Comparison of ENCODE assay signal across 17 mouse cellular contexts in the genomic region with DNA sequence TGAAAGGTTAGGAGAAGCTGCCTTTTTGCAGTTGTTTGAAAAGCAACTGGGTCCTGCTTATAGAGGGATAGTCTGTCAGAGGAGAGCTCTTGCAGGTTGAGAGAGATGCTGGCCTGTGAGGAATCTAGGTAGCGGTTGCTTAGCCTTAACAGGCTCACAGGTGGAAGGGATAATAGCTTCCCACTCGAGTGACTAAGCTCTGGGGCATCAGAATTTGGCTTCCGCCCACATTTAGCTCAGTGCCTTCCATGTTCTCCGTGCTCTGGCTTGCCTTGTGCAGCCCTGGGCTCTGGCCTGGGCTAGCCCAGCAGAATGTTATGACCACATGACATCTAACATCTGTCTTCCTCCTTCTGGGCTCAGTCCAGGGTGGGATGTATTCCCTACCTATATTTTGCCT.
DNase-seq lines count a peak whose midpoint lies in the region; ATAC-seq and TF ChIP-seq lines count a peak whose summit lies in the region.
"Had no signal": no experiment of that assay in that cellular context is flagged by ENCODE, and none has a peak within 500 bp of the region (broad histone marks: within the 10 kb centered on the region; RNA-seq: fewer than 3 reads in every experiment).

No protein-coding gene starts in this region.

- H3K27me3 ChIP-seq in midbrain, postnatal 0 days (ENCODE audit: insufficient read depth, low read length) = no peaks in the 10 kb centered on the region
- H3K27me3 ChIP-seq in midbrain, embryonic 13.5 days = no peaks in the 10 kb centered on the region
- H3K27me3 ChIP-seq: hindbrain, embryonic 13.5 days; intestine, embryonic 15.5 days; neural tube, embryonic 12.5 days had no signal

- no peaks in the 10 kb centered on the region for H3K9me3 ChIP-seq in midbrain, postnatal 0 days (ENCODE audit: low read length)
- no peaks in the 10 kb centered on the region for H3K9me3 ChIP-seq in midbrain, embryonic 13.5 days
- H3K9me3 ChIP-seq: hindbrain, embryonic 13.5 days; intestine, embryonic 15.5 days; midbrain, embryonic 10.5 days; neural tube, embryonic 12.5 days had no signal

- no peak for DNase-seq in frontal cortex, postnatal 10 days (ENCODE audit: low spot score in 2 of 2)
- DNase-seq in midbrain, postnatal 0 days (ENCODE audit: low spot score) = no peak
- DNase-seq in brain, adult 2 months (ENCODE audit: low read depth, low spot score) = peak; percentile 67
- DNase-seq in telencephalon, adult 2 months (ENCODE audit: low read depth, low spot score) = peak; percentile 12
- DNase-seq in layer of hippocampus, adult 2 months (ENCODE audit: low spot score in 2 of 2) = no peak
- DNase-seq: adrenal gland, postnatal 10 days; gastrocnemius, postnatal 25 days; thymus, postnatal 4 days had no signal

- TF ChIP-seq CTCF in midbrain, postnatal 0 days (IDR thresholded peaks at IDR 0.05) = no peak
- no peak for TF ChIP-seq CTCF in layer of hippocampus, adult 2 months (conservative IDR thresholded peaks at IDR 0.05)

- H3K4me1 ChIP-seq in midbrain, postnatal 0 days (ENCODE audit: insufficient read depth, low read length) = no peaks in the 10 kb centered on the region
- peaks cover 7% of the 10 kb centered on the region; the same call in 1 of the 2 replicates for H3K4me1 ChIP-seq in midbrain, embryonic 13.5 days (replicated peaks)
- H3K4me1 ChIP-seq: intestine, embryonic 15.5 days had no signal

- ATAC-seq in frontal cortex, adult (ENCODE audit: low TSS enrichment) = peak; percentile 57
- 0 out of 2 replicates have a peak, but pooled peaks have one; percentile 31 for ATAC-seq in midbrain, postnatal 0 days (ENCODE audit: low FRiP score)
- no peak for ATAC-seq in midbrain, embryonic 13.5 days
- ATAC-seq: activated CD4-positive, CD25-positive, alpha-beta regulatory T cell, adult 4 months; intestine, embryonic 15.5 days had no signal

- H3K27ac ChIP-seq in midbrain, postnatal 0 days (ENCODE audit: low read depth, low read length) = no peak overlapping the region
- H3K27ac ChIP-seq in midbrain, embryonic 13.5 days = no peak overlapping the region
- no peak overlapping the region for H3K27ac ChIP-seq in layer of hippocampus, adult 2 months
- H3K27ac ChIP-seq: intestine, embryonic 15.5 days; liver, embryonic 14.5 days; macrophage; neural tube, embryonic 12.5 days had no signal

- H3K36me3 ChIP-seq in midbrain, postnatal 0 days (ENCODE audit: insufficient read depth, low read length) = no peaks in the 10 kb centered on the region
- no peaks in the 10 kb centered on the region for H3K36me3 ChIP-seq in midbrain, embryonic 13.5 days
- H3K36me3 ChIP-seq: hindbrain, embryonic 13.5 days; intestine, embryonic 15.5 days; midbrain, embryonic 10.5 days; neural tube, embryonic 12.5 days had no signal

- 80% methylated on average over 4 of the region's 4 CpGs for WGBS in midbrain, postnatal 0 days
- WGBS in midbrain, embryonic 13.5 days = 85% methylated on average over 4 of the region's 4 CpGs

- H3K4me3 ChIP-seq in midbrain, postnatal 0 days (ENCODE audit: low read depth, low read length) = no peak overlapping the region
- no peak overlapping the region for H3K4me3 ChIP-seq in midbrain, embryonic 13.5 days (replicated peaks)
- no peak overlapping the region for H3K4me3 ChIP-seq in layer of hippocampus, adult 2 months
- H3K4me3 ChIP-seq: hindbrain, embryonic 13.5 days; intestine, embryonic 15.5 days; midbrain, embryonic 10.5 days; neural tube, embryonic 12.5 days had no signal

- H3K4me2 ChIP-seq in midbrain, postnatal 0 days (ENCODE audit: low read depth, low read length, poor library complexity, severe bottlenecking) = no peak overlapping the region
- no peak overlapping the region for H3K4me2 ChIP-seq in midbrain, embryonic 13.5 days (replicated peaks)
- H3K4me2 ChIP-seq: hindbrain, embryonic 13.5 days; intestine, embryonic 15.5 days; neural tube, embryonic 12.5 days had no signal

- no peak overlapping the region for H3K9ac ChIP-seq in midbrain, postnatal 0 days (replicated peaks; ENCODE audit: low read length, poor library complexity, severe bottlenecking)
- H3K9ac ChIP-seq in midbrain, embryonic 13.5 days (replicated peaks) = no peak overlapping the region
- H3K9ac ChIP-seq: hindbrain, embryonic 13.5 days; intestine, embryonic 15.5 days; liver, embryonic 14.5 days; neural tube, embryonic 12.5 days had no signal

Comparison
In these comparisons a context has a peak if more than half of its experiments do, and no peak if none do; other contexts are left out.
1. DNase-seq: peak in brain, adult 2 months (single experiment) and telencephalon, adult 2 months (single experiment); none in frontal cortex, postnatal 10 days (0 of 2), midbrain, postnatal 0 days (single experiment) and layer of hippocampus, adult 2 months (0 of 2).